Mouse (Mus musculus) thymus, postnatal 10 days (tissue): Measurements from ENCODE around the gene Mbtps1.
A peak's percentile ranks its signal among the peaks of the same experiment; 100 is the strongest.

ENCODE experiments used
- DNase-seq, 2 experiments: peaks; one replicate each; pipeline ENCODE4 v3.0.0; 2021; ENCODE audit warnings: low spot score in 2 of 2

Gene Mbtps1

GRCm38 (mm10) chr8:119558603-119559401 is at the start of gene Mbtps1:
Gene Mbtps1 (minus strand): TSS chr8:119558735.
- peak; percentile 97 to 99 for DNase-seq

GRCm38 (mm10) chr8:119606224-119606623 is 47.7 kb upstream of the Mbtps1 start:
- DNase-seq, result no peak

- peak; percentile 87 to 97 for DNase-seq
Observed at GRCm38 (mm10) chr8:119604996-119605395, 46.5 kb upstream of the Mbtps1 start, which contains the start of gene Taf1c. Gene Taf1c (minus strand): TSS chr8:119605222.

- DNase-seq, result no peak
Observed at GRCm38 (mm10) chr8:119604398-119604803, 45.9 kb upstream of the Mbtps1 start.

- DNase-seq, result no peak
Observed at GRCm38 (mm10) chr8:119603771-119604170, 45.2 kb upstream of the Mbtps1 start.

GRCm38 (mm10) chr8:119591456-119591855 is 32.9 kb upstream of the Mbtps1 start:
- no peak for DNase-seq

GRCm38 (mm10) chr8:119590348-119590747 is 31.8 kb upstream of the Mbtps1 start:
- DNase-seq, result no peak

- no peak for DNase-seq
Observed at GRCm38 (mm10) chr8:119588844-119589243, 30.3 kb upstream of the Mbtps1 start.

GRCm38 (mm10) chr8:119588321-119588720 is 29.8 kb upstream of the Mbtps1 start:
- DNase-seq, result no peak

GRCm38 (mm10) chr8:119585901-119586300 is 27.4 kb upstream of the Mbtps1 start:
- DNase-seq, result no peak

- DNase-seq, result no peak
Observed at GRCm38 (mm10) chr8:119580441-119581161, 22.1 kb upstream of the Mbtps1 start.

GRCm38 (mm10) chr8:119579096-119579495 is 20.6 kb upstream of the Mbtps1 start:
- DNase-seq, result no peak

GRCm38 (mm10) chr8:119575366-119575726 is 16.8 kb upstream of the Mbtps1 start:
- DNase-seq, result no peak

GRCm38 (mm10) chr8:119574437-119575365 is 16.2 kb upstream of the Mbtps1 start, which contains the start of the genes Hsdl1 and Dnaaf1:
Gene Hsdl1 (minus strand): TSS chr8:119575183.
Gene Dnaaf1 (plus strand): TSS chr8:119575235.
- DNase-seq, result peak; percentile 91 to 96

- DNase-seq, result no peak
Observed at GRCm38 (mm10) chr8:119572411-119572810, 13.9 kb upstream of the Mbtps1 start.

- DNase-seq, result no peak
Observed at GRCm38 (mm10) chr8:119571135-119571534, 12.6 kb upstream of the Mbtps1 start.

- DNase-seq, result peak; percentile 79 to 84
Observed at GRCm38 (mm10) chr8:119569881-119570280, 11.3 kb upstream of the Mbtps1 start.

- DNase-seq, result peak in 1 of 2 experiments; percentile 32
Observed at GRCm38 (mm10) chr8:119568951-119569350, 10.4 kb upstream of the Mbtps1 start.

- no peak for DNase-seq
Observed at GRCm38 (mm10) chr8:119568251-119568650, 9.7 kb upstream of the Mbtps1 start.

GRCm38 (mm10) chr8:119566367-119566766 is 7.8 kb upstream of the Mbtps1 start:
- DNase-seq, result no peak

GRCm38 (mm10) chr8:119563849-119564251 is 5.3 kb upstream of the Mbtps1 start:
- peak; percentile 53 to 54 for DNase-seq

- no peak for DNase-seq
Observed at GRCm38 (mm10) chr8:119559402-119559720, 826 bp upstream of the Mbtps1 start.
